Mouse (Mus musculus) naive thymus-derived CD4-positive, alpha-beta T cell, adult 2 months (primary cell): Measurements from ENCODE around the gene Ddx19a.
"Not testable (repeated sequence)": the region's sequence is repeated elsewhere in the genome, so short reads cannot be mapped to it uniquely, and the experiment has no call there.

Experiments used
- DNase-seq: peaks from one replicate; pipeline ENCODE4 v3.0.0-alpha.2; 2011; ENCODE audit warnings: low read depth

Ddx19a gene

DNA sequence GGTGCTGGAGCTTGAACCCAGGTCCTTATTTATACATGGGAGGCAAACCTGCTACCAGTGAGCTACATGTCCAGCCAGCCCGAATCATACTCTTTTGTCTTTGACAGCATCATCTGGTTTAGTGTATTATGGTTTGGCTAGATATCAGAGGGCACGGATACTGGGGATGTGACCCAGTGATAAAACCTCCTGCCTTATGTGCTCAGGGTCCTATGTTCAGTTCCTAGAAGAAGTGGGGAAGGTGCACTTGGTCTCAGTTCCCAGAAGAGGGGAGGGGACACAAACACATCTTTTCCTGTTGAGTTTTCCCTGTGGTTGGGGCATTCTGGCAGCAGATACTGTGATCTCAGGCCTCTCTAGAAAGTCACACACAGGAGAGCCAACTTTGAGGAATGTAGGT is 64.3 kb downstream of the Ddx19a start:
- DNase-seq = no peak

DNA sequence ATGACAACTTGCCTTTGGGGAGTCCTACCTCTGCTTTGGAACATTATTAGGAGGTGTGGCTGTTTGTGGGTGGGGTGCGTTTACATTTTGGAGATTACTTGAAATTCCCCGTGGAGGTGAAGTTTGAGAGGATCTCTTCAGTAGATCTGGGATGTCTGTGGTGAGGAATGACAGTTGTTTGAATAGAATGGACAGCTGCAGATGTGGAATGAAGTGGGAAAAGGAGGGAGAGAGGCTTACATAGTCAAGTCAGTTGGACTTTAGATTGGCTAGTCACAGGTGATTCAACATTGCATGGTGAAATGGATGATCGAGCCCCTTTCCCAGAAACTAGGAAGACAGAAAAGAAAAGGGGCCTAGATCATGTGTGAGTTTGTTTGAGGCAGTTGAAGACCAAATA is 65.2 kb downstream of the Ddx19a start:
- DNase-seq = no peak

DNA sequence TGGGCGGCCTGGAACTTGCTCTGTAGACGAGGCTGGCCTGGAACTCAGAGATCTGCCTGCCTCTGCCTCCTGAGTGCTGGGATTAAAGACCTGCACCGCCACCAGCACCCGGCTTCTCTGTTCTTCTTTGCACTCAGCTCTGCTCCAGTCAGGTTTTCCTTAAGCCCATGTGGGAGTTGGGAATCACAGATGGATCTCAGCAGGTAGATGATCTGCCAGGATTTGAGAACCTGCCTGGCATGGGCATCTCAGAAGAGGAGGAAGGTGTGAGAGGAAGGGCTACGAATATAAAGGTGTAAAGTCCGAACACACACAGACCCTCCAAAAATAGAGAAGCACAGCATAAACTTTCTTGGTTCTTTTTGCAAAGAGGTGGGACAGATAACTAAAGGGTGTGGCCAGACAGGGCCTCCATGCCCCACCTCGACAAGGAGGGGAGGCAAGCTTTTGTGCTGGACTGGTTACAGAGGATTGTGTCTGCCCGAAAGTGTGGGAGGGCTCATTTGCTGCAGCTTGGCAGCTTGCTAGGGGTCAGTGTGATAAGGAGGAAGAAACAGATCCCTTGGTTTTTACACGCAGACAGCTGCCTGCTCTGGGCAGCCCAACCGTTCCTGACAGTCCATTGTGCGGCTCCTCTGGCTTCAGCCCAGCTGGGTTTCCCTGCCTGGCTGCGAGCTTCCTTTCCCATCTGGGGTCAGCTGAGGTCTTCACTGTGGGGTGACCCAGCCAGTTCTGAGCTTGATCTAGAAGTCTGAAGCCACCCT is 66.2 kb downstream of the Ddx19a start:
- no peak for DNase-seq

DNA sequence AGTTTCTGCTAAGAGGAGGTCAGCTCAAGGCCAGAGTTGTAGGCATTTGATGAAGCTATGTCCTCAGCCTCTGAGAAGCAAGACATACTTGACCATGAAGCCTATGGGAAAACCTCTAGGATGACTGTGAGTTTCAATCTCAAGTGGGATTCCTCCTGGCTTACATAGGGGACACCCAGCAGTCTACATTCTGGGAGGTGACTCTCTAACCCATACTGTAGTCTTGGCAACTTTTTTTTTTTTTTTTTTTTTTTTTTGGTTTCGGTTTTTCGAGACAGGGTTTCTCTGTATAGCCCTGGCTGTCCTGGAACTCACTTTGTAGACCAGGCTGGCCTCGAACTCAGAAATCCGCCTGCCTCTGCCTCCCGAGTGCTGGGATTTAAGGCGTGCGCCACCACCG is 67.9 kb downstream of the Ddx19a start:
- not testable (repeated sequence) for DNase-seq

DNA sequence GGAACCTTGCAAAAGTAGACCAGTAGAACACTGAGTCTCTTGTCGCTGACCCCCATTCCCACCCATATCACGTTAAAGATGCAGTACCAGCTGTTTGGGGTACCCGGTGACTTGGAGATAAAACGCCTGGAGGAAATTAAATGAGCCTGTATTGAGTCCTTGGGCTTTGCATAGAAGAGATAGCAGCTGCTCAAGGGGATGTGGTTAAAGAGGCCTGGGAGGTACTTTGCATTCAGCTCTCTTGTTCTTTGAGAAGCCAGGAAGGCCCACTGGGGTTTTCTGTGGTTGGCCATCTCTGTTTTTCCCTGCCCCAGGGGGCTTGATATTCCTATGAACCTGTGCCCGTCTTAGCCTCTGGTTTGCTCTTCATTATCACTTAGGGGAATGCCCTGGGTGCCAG is 68.5 kb downstream of the Ddx19a start:
- peak; percentile 41 for DNase-seq

DNA sequence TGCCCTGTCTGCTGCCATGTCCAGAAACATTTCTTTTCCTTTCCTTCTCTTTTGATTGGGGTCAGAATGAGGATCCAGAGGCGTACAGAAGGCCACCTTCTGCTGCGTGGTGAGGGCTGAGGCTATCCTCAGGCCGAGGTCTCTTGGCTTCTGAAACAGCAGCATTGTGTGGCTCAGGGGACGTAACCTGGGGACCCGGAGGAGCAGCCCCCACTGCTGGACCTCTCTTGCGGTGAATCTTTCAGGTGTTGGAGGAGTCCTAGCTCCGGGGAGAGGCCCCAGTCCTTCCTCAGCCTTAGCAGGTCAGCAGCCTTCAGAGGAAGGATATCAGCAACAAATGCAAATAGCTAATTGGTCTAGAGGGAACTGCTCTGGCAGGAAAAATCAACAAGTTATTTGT is 69.2 kb downstream of the Ddx19a start:
- no peak for DNase-seq

DNA sequence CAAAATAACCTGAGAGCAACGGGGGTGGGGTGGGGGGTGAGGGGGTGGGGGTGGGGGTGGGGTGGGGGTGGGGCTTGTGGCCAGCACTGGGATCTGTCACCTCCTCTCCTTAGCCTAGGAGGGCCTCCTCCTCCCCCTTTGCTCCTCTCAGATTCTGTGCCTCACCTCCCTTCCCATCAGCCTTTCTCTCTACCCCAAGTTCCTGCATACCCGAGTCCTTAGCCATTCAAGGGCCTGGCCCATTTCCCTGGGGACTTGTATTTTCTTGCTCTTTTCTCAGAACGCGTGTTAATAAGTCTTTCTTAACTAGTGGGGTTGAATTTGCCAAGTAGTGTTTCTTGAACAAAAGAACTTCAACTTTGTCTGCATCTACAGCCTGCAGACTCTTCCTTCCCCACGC is 70.9 kb downstream of the Ddx19a start:
- DNase-seq = no peak

DNA sequence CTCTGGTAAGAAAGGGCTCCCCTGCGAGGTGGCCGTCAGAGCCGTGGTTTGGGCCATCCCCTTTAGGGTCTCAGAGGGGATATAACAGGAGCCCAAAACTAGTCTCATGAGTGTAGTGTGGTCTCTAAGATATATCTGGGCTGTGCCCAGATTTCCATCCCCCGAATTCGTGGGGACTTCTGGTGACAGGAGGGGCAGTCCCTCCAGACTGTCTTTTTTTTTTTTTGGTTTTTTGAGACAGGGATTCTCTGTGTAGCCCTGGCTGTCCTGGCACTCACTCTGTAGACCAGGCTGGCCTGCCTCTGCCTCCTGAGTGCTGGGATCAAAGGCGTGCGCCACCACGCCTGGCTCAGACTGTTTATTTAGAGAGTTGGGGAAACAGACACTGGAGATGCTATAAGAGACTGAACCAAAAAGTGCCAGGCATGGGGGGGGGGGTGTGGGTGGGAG is 71.9 kb downstream of the Ddx19a start:
- DNase-seq = no peak
